Mouse (Mus musculus) neural tube, embryonic 15.5 days (tissue): ENCODE measurements at regions not wholly inside any gene's neighbourhood (a gene's known extent, or its start where the extent isn't known, plus 50 kb on each side); places are given as distances from the start of the nearest gene placed in this dataset.

Source experiments
- ATAC-seq: fragments of 200-750 bp; cut with Nextera tagmentation; 2 replicates; pipeline ENCODE4 v1.8.0; 2017; ENCODE audit warnings: mild to moderate bottlenecking, moderate TSS enrichment, moderate library complexity; ENCODE audit not compliant: low FRiP score
- H3K27ac ChIP-seq: fragments of 300-500 bp; sonication (generic); replicated peaks from 2 replicates; pipeline ENCODE4 v1.5.1; 2015; ENCODE audit warnings: mild to moderate bottlenecking, inconsistent platforms
- H3K27me3 ChIP-seq: fragments of 300-500 bp; sonication (generic); replicated peaks from 2 replicates; pipeline ENCODE4 v1.6.1; 2015; ENCODE audit warnings: inconsistent platforms
- H3K36me3 ChIP-seq: fragments of 300-500 bp; sonication (generic); 2 replicates; pipeline ENCODE4 v1.6.1; 2015; ENCODE audit warnings: inconsistent platforms
- H3K4me1 ChIP-seq: fragments of 300-500 bp; sonication (generic); 2 replicates; pipeline ENCODE4 v1.6.1; 2015; ENCODE audit warnings: inconsistent platforms
- H3K4me2 ChIP-seq: fragments of 300-500 bp; sonication (generic); 2 replicates; pipeline ENCODE4 v1.6.1; 2015; ENCODE audit warnings: inconsistent platforms, mild to moderate bottlenecking, moderate library complexity
- H3K4me3 ChIP-seq: fragments of 300-500 bp; sonication (generic); replicated peaks from 2 replicates; pipeline ENCODE4 v1.5.1; 2015; ENCODE audit warnings: mild to moderate bottlenecking, inconsistent platforms
- H3K9ac ChIP-seq: fragments of 300-500 bp; sonication (generic); replicated peaks from 2 replicates; pipeline ENCODE4 v1.6.1; 2015; ENCODE audit warnings: mild to moderate bottlenecking, inconsistent platforms
- H3K9me3 ChIP-seq: fragments of 300-500 bp; sonication (generic); replicated peaks from 2 replicates; pipeline ENCODE4 v1.6.1; 2016; ENCODE audit warnings: inconsistent platforms
- WGBS: fragments of 180-500 bp; shearing (Covaris S2); methylation state at CpG from one replicate; pipeline ENCODE4 v1.1.7; 2015; ENCODE audit warnings: mixed read lengths; 5-methylcytosine and 5-hydroxymethylcytosine counted together

DNA sequence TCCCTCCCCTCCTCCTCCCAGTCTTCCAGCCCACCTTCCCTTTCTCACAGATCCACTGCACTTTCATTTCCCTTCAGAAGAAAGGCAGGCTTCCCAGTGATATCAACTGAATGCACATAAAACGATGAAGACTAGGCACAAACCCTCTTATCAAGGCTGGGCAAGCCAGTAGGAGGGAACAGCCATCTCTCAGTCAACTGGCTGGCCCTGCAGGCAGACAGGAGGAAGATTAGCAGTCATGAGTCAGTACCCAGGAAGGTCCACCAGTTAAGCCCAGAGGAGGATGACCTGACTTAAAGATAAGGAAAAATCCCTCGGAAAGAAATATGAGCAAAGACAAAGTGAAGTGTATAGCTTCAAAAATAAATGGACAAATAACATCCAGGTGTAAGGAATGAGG lies 337.4 kb upstream of the Ube2e3 start:
- no peak overlapping the region for H3K27ac ChIP-seq
- H3K27me3 ChIP-seq, result no peaks in the 10 kb centered on the region
- ATAC-seq, result no peak
- 86% methylated on average over 2 of the region's 2 CpGs for WGBS
- H3K4me2 ChIP-seq, result no peak overlapping the region
- H3K9ac ChIP-seq, result no peak overlapping the region
- H3K4me3 ChIP-seq, result no peak overlapping the region
- no peaks in the 10 kb centered on the region for H3K9me3 ChIP-seq
- no peaks in the 10 kb centered on the region for H3K36me3 ChIP-seq
- H3K4me1 ChIP-seq, result no peaks in the 10 kb centered on the region

DNA sequence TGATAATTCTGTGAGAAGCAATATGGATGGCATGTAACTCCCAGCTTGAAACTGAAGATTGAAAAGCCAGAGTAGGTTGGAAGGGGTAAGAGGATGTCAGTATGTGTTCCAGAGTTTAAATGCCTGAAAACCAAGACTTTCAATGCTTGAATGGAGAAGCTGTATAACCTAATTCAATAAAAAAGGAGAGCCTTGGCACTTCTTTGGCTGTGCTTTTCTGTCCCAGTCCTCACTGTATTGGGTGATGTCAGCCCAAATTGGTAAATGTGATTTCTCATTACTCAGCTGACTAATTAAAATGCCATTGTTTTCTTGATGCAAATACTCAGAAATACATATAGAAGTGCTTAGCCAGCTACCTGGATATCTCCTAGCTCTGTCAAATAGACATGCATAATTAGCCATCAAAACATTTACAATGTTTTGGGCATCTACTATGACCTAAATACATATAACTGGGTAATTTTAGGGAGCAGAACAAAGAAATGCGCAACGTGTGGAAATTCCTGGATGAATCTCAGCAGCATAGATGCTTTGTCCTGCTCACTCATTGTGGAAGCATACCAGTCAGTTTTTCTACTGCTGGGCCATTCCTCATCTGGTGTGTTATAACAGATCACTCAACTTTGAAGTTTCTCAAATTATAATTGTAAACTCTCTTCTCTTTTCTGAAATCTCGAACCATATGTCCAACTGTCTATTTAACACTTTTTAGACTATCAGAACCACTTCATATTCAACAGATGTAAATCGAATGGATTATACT lies 347.5 kb upstream of the Ube2e3 start:
- Histone ChIP-seq H3K4me1 (no peaks in the 10 kb centered on the region), H3K36me3 (no peaks in the 10 kb centered on the region), H3K9ac (no peak overlapping the region), H3K9me3 (no peaks in the 10 kb centered on the region), H3K4me3 (no peak overlapping the region), H3K27ac (no peak overlapping the region), H3K27me3 (no peaks in the 10 kb centered on the region), H3K4me2 (no peak overlapping the region)
- ATAC-seq, result no peak
- 91% methylated on average over 4 of the region's 4 CpGs for WGBS

DNA sequence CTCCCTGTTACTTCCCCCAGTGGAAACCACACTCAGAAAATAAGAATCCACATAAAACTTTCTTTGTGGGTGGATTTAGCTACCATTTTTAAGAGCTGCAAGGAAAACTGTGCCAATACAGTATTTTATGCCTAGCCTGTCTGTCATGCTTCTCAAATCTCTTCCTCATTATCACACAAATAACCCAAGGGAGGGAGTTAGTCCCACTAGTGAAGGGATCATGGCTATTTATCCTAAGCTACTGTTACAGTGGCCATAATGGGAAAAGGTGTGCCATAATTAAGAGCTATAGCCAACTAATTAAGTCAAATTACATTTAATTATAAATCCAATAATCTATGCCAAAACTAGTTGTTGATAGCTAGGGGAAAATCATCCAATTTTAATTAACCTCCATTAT lies 374.8 kb upstream of the Ube2e3 start:
- Histone ChIP-seq H3K4me1 (no peaks in the 10 kb centered on the region), H3K36me3 (no peaks in the 10 kb centered on the region), H3K27me3 (no peaks in the 10 kb centered on the region), H3K4me3 (no peak overlapping the region), H3K27ac (no peak overlapping the region), H3K4me2 (no peak overlapping the region), H3K9ac (no peak overlapping the region), H3K9me3 (no peaks in the 10 kb centered on the region)
- no peak for ATAC-seq

GRCm38 (mm10) chr2:78480036-78480435 lies 387.9 kb upstream of the Ube2e3 start:
- Histone ChIP-seq H3K27me3 (no peaks in the 10 kb centered on the region), H3K4me2 (no peak overlapping the region), H3K9ac (no peak overlapping the region), H3K27ac (no peak overlapping the region), H3K36me3 (no peaks in the 10 kb centered on the region), H3K4me3 (no peak overlapping the region), H3K4me1 (no peaks in the 10 kb centered on the region), H3K9me3 (no peaks in the 10 kb centered on the region)
- ATAC-seq, result no peak
- 71% methylated on average over 4 of the region's 4 CpGs for WGBS

DNA sequence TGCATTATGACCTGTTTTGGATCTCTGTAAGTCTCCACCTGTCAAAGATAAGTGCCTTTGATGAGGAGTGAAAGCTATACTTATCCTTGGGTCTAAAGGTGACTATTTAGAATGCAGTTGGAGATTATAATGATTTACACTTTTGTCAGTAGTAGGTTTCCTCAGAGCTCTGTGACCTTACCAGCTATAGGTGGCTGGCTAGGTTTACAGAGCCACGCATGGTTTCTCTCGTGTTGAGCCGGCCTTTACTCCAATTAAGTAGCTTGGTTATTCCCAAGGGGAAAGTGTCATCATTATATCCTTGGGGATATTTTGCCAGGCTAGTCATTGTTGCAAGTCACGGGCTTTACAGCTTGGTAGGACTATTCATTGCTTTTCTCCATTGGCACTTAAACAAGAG lies 408.5 kb upstream of the Ube2e3 start:
- no peak overlapping the region for H3K4me3 ChIP-seq
- H3K4me1 ChIP-seq, result no peaks in the 10 kb centered on the region
- ATAC-seq, result no peak

GRCm38 (mm10) chr2:78453411-78453810 lies 414.5 kb upstream of the Ube2e3 start:
- no peaks in the 10 kb centered on the region for H3K36me3 ChIP-seq
- no peaks in the 10 kb centered on the region for H3K9me3 ChIP-seq
- H3K4me1 ChIP-seq, result no peaks in the 10 kb centered on the region
- no peak overlapping the region for H3K4me3 ChIP-seq
- 88% methylated on average over 3 of the region's 3 CpGs for WGBS
- no peak for ATAC-seq
- H3K27me3 ChIP-seq, result no peaks in the 10 kb centered on the region
- H3K27ac ChIP-seq, result no peak overlapping the region
- H3K9ac ChIP-seq, result no peak overlapping the region
- H3K4me2 ChIP-seq, result no peak overlapping the region

More for the DNA sequence above, 408.5 kb upstream of the Ube2e3 start:
- H3K9me3 ChIP-seq, result no peaks in the 10 kb centered on the region
- H3K36me3 ChIP-seq, result no peaks in the 10 kb centered on the region
- no peak overlapping the region for H3K4me2 ChIP-seq
- no peak overlapping the region for H3K9ac ChIP-seq
- no peak overlapping the region for H3K27ac ChIP-seq
- 80% methylated on average over 4 of the region's 4 CpGs for WGBS
- H3K27me3 ChIP-seq, result no peaks in the 10 kb centered on the region

GRCm38 (mm10) chr2:78436816-78437215 lies 431.1 kb upstream of the Ube2e3 start:
- H3K4me2 ChIP-seq, result no peak overlapping the region
- H3K9ac ChIP-seq, result no peak overlapping the region
- no peaks in the 10 kb centered on the region for H3K36me3 ChIP-seq
- ATAC-seq, result no peak
- H3K4me3 ChIP-seq, result no peak overlapping the region
- H3K9me3 ChIP-seq, result no peaks in the 10 kb centered on the region
- H3K4me1 ChIP-seq, result no peaks in the 10 kb centered on the region
- no peaks in the 10 kb centered on the region for H3K27me3 ChIP-seq
- H3K27ac ChIP-seq, result no peak overlapping the region

DNA sequence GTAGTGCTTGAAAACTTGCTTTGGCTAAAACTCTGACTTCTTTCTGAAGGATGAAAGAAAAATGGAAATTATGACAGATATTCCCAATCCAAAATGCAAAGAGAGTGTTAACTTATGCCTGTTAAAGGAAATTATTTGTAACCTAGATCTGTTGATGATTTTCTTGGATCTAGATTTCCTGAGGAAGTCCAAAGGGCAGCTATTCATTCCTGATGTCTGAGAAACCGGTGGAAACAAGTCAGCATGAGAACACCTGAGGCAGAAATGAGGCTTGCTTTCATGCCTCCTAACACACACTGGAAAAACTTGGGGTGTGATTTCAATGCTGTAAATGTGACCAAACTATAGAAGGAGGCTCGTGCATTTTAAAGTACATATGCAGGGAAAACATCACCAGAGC lies 432.9 kb upstream of the Ube2e3 start:
- Histone ChIP-seq H3K27me3 (no peaks in the 10 kb centered on the region), H3K4me3 (no peak overlapping the region), H3K4me2 (no peak overlapping the region), H3K27ac (no peak overlapping the region), H3K9ac (no peak overlapping the region), H3K9me3 (no peaks in the 10 kb centered on the region), H3K36me3 (no peaks in the 10 kb centered on the region), H3K4me1 (no peaks in the 10 kb centered on the region)
- 81% methylated on average over 2 of the region's 2 CpGs for WGBS
- ATAC-seq, result no peak

DNA sequence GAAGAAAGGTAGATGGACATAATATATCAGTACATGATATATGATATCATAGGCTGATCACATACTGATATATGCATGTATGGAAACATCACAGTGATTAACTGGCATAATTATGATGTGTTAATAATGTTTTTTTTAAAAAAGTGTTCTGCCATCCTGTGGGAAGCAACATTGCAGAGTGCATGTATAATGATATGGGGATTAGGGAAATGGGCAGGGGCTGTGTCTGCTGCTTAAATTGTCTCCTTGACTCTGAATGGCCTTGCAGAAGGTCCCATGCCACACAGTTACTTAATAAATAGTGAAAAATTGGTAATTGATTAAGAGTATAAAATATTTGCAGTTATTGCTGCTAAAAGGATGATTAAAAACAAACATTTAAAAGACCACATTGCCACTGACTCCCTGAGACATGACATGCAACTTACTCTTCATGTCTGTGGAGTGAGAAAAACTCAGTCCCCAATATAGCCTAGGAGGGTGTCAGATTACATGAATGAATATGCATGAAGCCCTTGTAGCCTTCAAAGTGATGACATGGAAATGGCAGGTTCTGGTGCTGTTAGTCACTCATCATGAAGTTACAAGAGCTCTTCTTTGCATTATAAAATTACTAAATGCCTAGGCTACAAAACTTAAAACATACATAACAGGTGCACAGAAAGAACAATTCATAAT lies 440.1 kb upstream of the Ube2e3 start:
- Histone ChIP-seq H3K27me3 (no peaks in the 10 kb centered on the region), H3K4me2 (no peak overlapping the region), H3K27ac (no peak overlapping the region), H3K36me3 (no peaks in the 10 kb centered on the region), H3K4me1 (no peaks in the 10 kb centered on the region), H3K9ac (no peak overlapping the region), H3K9me3 (no peaks in the 10 kb centered on the region), H3K4me3 (no peak overlapping the region)
- no peak for ATAC-seq

- Histone ChIP-seq H3K4me3 (no peak overlapping the region), H3K36me3 (no peaks in the 10 kb centered on the region), H3K4me1 (no peaks in the 10 kb centered on the region; the same call in 1 of the 2 replicates), H3K4me2 (no peak overlapping the region), H3K9ac (no peak overlapping the region), H3K9me3 (no peaks in the 10 kb centered on the region), H3K27me3 (no peaks in the 10 kb centered on the region), H3K27ac (no peak overlapping the region)
- 57% methylated on average over 3 of the region's 3 CpGs for WGBS
- ATAC-seq, result no peak
Measured at GRCm38 (mm10) chr2:78418561-78419338, 449.2 kb upstream of the Ube2e3 start.

GRCm38 (mm10) chr2:78416574-78417109 lies 451.3 kb upstream of the Ube2e3 start:
- no peak overlapping the region for H3K4me3 ChIP-seq
- H3K27me3 ChIP-seq, result no peaks in the 10 kb centered on the region
- no peaks in the 10 kb centered on the region for H3K9me3 ChIP-seq
- 67% methylated on average over 2 of the region's 2 CpGs for WGBS
- no peaks in the 10 kb centered on the region; the same call in 1 of the 2 replicates for H3K4me1 ChIP-seq
- ATAC-seq, result no peak
- H3K36me3 ChIP-seq, result no peaks in the 10 kb centered on the region
- H3K27ac ChIP-seq, result no peak overlapping the region
- H3K9ac ChIP-seq, result no peak overlapping the region
- no peak overlapping the region for H3K4me2 ChIP-seq

GRCm38 (mm10) chr2:78412985-78413384 lies 454.9 kb upstream of the Ube2e3 start:
- Histone ChIP-seq H3K9ac (no peak overlapping the region), H3K36me3 (no peaks in the 10 kb centered on the region), H3K4me1 (no peaks in the 10 kb centered on the region), H3K4me2 (no peak overlapping the region), H3K9me3 (no peaks in the 10 kb centered on the region), H3K27ac (no peak overlapping the region), H3K27me3 (no peaks in the 10 kb centered on the region), H3K4me3 (no peak overlapping the region)
- ATAC-seq, result no peak
- WGBS, result 84% methylated on average over 4 of the region's 4 CpGs
